Mouse (Mus musculus) left cerebral cortex, adult 18-20 months (tissue): ENCODE data around the gene Ccser1. TPM values are rescaled to one million over a fixed set of nuclear protein-coding genes. Genes with fewer than 3 reads are reported as not detected.
A peak's percentile ranks its signal among the peaks of the same experiment; 100 is the strongest.

Source experiments
- DNase-seq, 2 experiments: peaks; one replicate each; pipeline ENCODE4 v3.0.0; 2021 to 2022; ENCODE audit warnings: low spot score in 2 of 2, mixed read lengths in 1 of 2
- total RNA-seq, 2 experiments: library from RNA; stranded (reverse); gene quantifications; 2 replicates each; pipeline ENCODE4 v1.2.3; 2021

The Ccser1 gene
- total RNA-seq, 2 experiments from 2014 or later = 29.7 to 30.9 TPM

DNA sequence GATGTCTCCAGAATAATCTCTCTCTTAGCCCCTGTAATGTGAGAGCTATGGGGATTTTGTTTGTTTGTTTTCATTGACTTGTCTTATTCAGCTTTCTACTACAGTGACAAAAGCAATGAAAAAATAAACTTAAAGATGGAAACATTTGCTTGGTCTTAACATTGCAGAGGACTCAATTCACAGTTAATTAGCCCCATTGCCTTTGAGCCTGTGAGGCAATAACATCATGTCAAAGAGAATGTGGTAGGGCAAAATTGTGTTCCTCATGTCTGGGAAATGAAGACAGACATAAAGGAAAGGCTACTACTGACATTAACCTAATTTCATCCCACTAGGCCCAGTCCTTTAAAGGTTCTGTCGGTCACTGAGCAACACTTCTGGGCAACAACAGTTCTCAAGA lies 484.4 kb downstream of the Ccser1 start:
- DNase-seq = no peak

DNA sequence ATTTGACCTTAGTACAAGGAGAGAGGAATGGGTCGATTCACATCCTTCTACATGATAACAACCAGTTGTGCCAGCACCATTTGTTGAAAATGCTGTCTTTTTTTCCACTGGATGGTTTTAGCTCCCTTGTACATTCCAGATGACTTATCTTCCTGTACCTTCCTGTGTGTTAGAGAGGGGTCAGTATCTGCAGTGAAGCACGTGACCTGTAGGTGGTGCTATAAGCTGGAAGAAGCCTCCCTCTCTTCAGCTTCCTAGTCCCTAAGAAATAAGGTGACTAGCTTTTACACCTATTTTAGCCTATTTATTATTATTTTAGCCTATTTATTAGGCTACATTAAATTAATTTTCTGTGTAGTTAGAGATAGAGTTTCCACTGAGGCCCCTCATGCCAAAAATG lies 506.9 kb downstream of the Ccser1 start:
- peak in 1 of 2 experiments; percentile 3 for DNase-seq

DNA sequence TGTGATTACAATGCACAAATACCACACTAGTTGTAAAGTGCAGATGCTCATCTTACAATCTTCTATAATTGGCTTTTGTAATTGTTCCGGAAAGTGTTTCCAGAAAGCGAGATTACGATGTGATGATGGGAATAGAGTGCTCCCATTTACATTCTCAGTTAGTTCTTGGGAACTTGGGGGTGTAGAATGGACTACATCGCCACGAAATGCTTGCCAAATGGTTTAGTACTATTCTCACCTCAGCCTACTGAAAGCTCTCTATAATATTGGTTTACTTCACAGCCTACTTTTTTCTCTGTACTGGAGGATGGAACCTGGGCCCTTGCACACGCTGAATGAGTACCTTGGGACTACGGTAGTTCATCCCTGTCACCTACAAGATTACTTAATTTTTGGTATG lies 522.9 kb downstream of the Ccser1 start:
- peak; percentile 1 to 18 for DNase-seq

DNA sequence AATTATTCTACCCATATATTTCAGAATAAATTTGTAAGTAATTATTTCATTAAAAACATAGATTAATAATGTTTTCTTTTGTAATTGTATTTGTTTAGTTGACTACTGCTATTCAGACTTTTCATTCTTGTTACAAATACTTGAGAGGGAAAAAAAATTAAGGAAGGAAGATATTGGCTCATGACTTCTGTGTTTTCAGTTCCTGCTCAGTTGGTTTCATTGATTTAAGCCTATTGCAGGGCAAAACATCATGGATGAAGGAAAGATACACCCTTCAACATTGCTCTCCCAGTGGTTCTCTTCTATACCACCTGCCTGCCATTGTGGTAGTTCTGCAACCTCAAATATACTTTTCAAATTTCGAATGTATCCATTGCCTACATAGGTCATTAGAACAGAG lies 541.1 kb downstream of the Ccser1 start:
- no peak for DNase-seq

DNA sequence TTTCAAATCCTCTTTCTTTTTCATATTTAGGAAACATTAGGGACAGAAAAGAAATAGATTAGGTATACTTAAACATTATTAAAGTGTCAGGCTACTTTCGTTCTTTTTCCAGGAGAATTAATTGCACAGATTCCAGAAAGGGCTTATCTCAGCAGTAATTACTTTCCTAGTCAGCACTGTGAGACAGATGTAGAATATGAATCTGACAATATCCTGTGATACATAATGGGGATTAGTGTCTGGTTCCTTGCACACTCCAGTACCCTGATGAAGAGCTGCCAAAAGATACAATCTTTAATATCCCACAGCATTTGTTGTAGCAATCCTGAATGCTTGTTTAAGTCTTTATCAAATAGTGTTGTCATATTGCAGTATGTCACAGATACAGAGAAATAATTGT lies 548.9 kb downstream of the Ccser1 start:
- no peak for DNase-seq

DNA sequence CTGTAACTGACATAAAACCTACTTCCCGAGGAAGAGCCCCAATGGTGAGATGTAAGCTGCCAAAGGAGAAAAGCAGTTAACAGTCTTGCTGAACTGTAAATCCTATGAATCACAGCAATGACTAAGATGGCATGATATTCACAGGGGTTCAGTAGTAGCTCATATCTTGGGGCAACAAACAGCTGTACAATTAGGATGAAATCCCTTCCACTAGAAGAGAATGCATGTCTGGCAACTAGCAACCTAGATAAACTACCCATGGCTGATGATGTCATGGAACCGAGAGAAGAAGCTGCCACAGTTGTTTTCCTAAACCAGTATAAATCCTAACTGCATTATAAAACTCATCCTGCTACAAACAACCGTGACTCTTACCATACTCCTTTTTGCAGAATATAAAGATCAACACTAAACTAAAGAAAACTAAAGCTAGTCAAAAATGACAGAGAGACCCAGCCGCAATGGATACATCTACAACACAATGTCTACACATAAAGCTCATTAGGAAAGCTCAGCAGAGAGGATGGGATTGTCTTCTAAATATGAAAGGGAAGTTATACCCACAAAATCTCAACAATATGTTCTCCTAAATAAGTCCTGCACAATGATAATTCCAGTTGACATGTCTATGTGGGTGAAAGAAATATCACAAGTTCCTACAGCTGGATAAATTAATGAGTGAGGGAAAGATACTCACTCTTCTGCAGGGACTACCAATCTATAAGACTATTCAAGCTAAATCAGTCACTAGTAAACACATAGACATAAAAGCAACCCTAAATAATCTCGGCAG lies 550.2 kb downstream of the Ccser1 start:
- no peak for DNase-seq

DNA sequence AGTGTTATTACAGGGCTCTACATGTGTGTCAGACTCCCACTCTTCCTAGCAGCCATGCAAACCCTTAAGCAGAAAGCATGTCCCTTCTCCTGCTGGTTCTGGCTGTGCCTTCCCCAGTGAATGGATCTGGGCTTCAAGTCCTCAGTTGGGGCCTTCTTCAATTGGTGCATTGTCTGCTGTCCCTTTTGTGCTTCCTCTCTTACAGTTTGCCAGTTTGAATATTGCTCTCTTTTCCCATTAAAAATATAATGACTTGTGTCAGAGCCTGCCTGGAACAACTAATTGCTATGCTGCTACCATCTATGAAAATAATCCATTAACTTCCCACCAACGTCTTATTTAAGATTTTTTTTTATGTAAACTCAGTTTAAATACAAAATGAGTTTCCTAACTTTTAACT lies 566.2 kb downstream of the Ccser1 start:
- no peak for DNase-seq

DNA sequence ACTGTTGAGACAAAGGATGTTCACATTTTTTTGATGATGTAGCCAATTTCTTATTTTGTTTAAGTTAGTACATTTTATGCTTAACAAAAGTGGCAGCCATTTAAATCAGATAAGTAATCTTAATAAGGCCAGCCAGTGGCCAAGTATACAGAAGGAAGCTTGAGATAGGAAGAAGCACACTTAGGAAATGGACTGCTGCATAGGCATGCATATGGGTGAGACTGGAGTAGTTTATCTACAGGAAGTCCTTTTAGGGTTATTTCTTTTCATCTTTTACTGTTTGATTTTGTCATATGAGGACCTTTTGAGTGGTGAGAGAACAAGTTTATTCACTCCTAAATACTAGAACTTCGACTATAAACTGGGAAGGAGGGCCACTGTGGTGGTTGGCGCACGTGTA lies 582.0 kb downstream of the Ccser1 start:
- no peak for DNase-seq

DNA sequence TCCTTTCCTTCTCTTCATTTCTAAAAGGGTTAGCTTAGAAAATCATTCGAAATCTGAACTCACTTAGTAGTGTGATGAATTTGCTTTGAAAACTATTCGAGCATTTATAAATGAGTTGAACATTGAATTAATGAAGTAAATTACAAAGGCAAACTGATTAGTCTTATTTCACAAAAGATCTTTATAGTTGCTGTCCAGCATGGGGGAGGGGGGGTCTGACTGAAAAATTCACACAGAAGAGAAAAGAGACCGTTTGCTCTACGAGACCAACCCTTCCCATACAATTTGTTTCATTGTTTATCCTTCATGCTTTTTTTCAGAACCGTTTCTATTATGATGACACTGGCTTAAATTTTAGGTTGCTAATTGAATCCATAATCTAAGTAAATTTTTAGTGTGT lies 583.3 kb downstream of the Ccser1 start:
- no peak for DNase-seq

DNA sequence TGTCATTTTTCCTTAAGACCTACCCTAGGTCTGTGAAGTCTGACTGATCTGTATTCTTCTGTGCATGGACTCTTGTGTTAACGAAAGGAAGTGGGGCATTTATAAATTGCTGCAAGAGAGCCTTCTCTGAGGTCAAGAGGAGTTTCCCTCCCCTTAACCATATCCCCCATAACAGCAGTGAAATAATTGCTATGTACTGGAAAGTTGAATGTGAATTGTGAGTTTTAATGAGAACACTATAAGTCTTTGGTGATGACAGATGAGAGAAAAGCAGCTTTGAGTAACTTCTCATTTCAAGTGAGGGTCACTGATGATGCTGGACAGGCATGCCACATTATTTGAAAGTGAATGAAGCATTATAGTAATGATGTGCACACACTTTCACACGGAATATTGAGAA lies 585.7 kb downstream of the Ccser1 start:
- DNase-seq = no peak

DNA sequence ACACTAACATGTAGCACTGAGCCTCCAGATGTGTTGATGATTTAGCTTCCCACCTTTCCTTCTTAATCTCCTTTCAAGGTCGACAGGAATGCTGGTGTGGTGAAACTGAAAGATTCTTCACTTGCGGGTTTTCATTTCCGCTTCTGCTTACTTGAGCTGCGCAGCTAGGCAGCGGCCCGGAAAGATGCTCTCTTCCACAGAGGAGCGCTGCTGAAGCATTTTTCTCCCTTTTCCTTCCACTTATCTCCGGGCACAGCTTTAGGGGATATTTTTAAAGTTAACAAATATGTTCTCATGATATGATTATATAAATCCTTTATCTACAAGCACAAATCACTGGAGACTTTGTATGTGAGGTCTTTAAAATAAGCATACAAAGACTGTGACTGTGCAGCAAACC lies 587.0 kb downstream of the Ccser1 start:
- DNase-seq = peak; percentile 7 to 9

DNA sequence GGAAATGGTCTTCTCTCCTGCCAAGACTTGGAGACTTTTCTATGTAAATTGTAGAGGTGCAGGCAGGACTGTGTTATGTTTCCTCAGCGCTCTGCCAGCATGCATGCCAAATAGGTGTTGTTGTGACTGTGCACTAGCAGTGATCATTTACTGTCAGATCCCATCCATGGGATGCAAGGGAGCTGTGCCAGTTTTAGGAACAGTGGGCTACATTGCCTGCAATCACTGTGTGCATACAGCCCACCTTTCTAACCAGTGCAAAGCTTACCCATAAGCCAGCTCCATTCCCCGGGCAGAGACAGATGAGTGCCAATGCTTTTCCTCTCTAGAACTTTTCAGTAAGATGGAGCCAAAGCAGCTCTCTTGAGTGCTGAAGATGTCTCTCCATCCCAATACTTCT lies 606.6 kb downstream of the Ccser1 start:
- DNase-seq = no peak

DNA sequence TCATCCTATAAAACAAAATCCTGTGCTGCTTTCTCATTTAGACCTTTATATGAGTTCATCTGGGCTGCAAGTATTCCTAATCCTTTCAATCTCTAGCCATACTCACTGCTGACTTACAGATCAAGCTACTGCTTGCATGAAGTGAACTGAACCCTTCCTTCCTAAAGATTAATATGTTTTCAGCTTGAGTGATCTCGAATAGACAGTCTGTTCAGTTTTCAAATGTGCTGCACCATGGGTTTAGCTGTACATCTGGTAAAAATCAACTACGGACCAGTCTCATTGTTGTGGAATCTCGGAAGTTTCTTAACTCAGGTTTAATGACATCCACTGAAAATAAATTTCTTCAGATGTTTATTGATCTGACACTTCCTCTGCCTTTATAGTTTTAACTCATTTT lies 620.8 kb downstream of the Ccser1 start:
- no peak for DNase-seq

DNA sequence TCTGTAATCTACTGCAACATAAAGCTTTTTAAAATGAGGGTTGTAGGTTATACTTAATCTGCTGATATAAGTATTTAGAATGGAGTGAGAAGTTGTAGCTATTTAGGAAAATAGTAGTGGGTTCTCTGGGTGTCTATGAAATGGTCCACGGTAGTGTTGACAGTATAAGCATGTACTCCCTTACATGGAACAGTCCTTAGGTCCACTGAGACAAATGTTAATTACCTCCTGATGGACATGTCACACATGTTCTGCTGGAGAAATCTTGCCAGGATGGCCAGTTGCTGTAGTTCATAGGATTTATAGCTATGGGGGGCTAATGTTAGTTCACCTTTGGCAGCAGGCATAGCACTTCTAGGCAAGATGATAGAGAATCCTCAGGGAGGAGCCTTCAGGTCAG lies 625.4 kb downstream of the Ccser1 start:
- DNase-seq = no peak

DNA sequence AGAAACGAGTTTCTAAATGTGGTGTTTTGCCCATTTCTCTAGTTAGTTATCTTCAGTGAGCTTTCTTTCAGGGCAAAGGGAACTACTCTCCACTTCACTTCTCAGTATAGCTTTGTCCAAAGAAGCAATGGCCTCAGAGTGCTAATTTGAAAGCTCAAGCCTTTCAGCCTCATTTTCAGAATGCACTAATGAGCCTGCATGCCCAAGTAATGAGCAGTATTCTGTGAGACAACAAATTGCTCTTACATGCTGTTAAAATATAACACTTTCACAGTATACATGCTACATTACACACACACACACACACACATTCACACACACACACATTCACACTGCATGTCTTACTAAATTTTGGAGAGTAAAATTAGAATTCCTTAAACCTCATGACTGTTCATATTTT lies 637.6 kb downstream of the Ccser1 start:
- DNase-seq = no peak

DNA sequence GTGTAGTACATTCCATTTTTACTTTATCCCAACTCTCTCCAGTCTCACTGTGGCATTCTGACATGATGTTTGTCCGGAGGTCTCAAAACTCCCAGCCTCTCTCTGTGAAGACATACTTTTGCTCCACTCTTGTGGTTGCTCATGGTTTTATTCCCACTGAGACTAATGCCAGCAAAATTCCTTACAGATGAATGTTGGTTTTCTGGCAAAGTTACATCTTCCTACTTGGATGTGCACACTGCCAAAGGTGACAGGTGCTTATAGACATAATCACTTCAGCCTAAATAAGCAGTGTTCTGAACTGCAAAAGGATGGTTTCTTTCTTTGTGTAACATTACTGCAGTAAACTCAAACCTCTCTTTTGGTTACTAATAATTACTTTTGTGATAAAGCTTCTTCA lies 696.2 kb downstream of the Ccser1 start:
- DNase-seq = no peak

DNA sequence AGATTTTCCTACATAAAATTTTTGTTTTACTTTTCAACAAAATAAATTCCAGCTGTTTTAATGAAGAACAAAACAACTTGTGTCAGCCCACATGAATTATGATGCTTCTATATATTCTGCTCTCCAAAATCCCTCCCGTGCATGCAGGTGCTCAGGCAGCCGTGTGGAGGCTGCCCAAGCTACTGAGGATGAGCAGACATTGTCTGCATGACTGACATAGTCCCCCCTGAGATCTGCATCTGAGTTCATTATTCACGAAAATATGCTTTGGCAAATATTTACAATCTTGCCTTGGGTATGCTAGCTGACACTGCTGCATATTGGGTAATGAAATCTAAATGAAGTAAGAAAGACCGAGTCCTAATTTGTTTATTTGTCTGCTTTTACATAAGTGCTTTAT lies 718.1 kb downstream of the Ccser1 start:
- no peak for DNase-seq

DNA sequence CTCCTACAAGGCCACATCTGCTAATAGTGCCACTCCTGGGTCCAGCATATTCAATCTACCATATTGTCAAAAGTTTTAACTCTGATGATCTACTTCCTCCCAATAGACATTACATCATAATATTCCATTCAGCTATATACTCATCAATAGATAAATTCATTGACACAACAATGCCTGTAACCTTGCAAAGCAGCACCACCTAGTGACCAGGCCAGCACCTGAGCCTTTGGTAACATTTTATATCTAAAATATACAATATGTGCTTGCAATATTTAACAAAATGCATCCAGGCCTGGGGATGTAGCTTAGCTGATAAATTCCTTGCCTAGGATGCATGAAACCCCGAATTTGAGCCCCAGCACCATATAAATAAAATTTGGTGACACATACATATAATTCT lies 722.6 kb downstream of the Ccser1 start:
- peak; percentile 10 to 18 for DNase-seq

DNA sequence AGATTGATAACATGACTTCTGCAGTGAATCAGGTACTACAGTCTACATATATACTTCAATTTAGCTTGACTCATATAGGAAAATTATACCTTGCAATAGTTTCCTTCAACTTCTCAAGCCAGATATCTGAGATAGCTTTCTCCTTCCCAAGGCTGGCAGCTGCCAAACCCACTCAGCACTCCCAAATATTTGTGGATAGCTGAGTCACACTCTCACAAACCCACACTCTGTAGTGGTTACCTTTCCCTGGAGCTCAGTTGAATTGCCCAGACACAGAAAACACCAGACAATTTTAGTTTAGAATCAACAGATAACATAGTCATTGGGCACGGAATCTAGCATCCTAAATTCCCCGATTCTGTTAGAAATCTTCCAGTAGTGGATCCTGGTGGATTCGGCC lies 732.8 kb downstream of the Ccser1 start:
- DNase-seq = no peak

DNA sequence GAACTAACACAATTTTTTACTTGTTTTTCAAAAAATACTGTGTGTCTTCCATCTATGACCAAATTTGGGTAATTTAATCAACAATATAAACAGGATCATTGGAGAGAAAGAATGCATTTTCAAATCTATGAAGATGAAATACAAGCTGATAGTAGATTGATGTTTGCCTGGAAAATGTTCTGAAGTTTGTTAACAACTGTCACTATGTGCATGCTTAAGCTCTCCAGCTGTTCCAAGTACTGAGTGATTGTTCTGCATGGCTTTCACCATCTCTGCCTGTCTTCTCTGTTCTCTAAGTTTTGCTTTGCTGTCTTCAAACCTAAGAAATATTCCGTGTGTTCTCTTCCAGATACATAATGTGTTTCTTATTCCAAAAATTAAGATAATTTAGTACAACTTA lies 751.5 kb downstream of the Ccser1 start:
- DNase-seq = no peak

DNA sequence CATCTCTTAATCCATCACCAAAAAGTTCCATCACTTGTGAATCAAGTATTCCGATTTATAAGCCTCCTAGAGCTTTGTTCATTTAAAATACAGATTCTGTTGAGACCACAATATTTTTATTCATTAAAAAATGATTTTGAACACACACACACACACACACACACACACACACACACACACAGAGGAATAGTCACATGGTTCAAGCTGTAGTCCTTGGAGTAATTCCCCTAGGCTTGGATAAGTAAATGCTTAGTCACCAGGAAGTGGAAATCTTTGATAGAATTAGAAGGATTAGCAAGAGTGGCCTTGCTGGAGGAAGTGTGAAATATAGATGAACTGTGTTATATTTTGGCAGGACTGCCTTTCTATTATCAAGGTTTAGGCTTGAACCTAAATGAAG lies 756.5 kb downstream of the Ccser1 start:
- no peak for DNase-seq

DNA sequence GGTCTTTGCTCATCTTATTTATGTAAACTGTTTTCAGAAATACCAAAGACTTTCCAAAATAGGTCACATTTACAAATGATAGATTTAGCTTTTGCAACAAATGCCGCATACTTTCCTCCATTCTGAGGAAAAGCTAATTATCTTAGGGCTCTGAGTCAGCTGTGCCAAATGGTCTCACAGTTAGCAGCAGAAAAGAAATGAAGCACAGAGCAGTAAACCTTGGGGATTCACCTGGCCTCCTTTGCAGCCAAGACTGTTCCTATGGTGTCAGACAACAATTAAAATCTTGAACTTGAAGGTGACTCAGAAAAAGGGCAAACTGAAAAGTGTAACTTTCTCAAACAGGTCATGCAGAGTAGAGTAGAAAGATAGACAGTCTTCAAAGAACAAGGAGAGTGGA lies 759.1 kb downstream of the Ccser1 start:
- no peak for DNase-seq

DNA sequence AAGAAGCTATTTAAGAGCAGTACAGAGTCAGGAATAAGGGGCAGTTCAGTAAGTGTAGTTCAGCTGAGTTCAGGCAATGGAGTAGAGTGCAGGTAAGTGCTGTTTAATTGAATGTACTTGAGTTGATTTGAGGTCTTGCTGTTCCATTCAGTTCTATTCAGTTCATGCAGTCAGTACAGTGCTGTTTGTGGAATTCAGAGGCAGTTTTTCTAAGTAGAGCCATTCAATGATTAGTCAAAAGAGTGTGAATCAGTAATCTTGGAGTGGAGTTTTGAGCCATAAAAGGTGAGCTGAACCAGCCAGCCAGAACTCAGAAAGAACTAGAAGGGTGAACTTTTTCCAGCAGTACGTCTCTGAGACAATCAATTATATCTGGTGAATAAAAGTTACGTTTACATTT lies 773.6 kb downstream of the Ccser1 start:
- no peak for DNase-seq

DNA sequence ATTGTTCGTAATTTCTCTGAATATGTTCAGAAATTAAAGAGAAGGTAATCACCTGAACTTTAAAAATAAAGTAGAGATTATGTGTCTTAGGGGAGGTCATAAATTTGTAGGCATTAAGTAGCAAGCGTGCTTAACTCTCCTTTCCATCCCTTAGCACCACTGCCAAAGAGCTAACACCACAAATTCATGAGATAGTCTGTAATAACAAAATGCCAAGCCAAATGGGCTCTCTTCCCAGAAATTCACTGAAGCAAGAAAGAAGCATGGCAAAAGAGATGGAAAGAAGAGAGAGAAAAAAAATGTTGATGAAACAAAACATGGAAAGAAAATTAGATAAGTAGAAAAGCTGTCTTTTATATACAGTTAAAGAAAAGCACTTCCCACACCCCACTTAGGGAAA lies 796.8 kb downstream of the Ccser1 start:
- DNase-seq = no peak
